Mouse (Mus musculus): ENCODE data around the gene Uba2.

GRCm38 (mm10) chr7:34200829-34201228 is 31.4 kb upstream of the Uba2 start:
- no peak for TF ChIP-seq CTCF (IDR thresholded peaks at IDR 0.05; ENCODE audit: low read depth)
- TF ChIP-seq EP300 (optimal IDR thresholded peaks at IDR 0.05) = no peak

Data from stomach, postnatal 0 days (tissue).